ENCODE assay signal across 9 mouse cellular contexts in genomic region chr11:106675201-106675726, GRCm38 (mm10).
DNase-seq lines count a peak whose midpoint lies in the region; ATAC-seq and TF ChIP-seq lines count a peak whose summit lies in the region.
"Had no signal": no experiment of that assay in that cellular context is flagged by ENCODE, and none has a peak within 500 bp of the region (broad histone marks: within the 10 kb centered on the region; RNA-seq: fewer than 3 reads in every experiment).

No protein-coding gene starts in this region.

- no peak for DNase-seq in left cerebral cortex, adult 2 months (ENCODE audit: extremely low spot score in 1 of 2, low spot score in 2 of 2)
- DNase-seq in left cerebral cortex, postnatal 36 days (ENCODE audit: low spot score in 2 of 2), result no peak
- peak; percentile 87 for DNase-seq in lung, postnatal 36 days
- DNase-seq in frontal cortex, adult 2 months (ENCODE audit: extremely low spot score in 1 of 2, low spot score in 1 of 2), result no peak
- no peak for DNase-seq in embryo, embryonic 9.5 days (ENCODE audit: extremely low spot score)

- no peaks in the 10 kb centered on the region for H3K27me3 ChIP-seq in embryonic facial prominence, embryonic 13.5 days
- no peaks in the 10 kb centered on the region for H3K27me3 ChIP-seq in heart, embryonic 14.5 days (ENCODE audit: control insufficient read depth, insufficient read depth, low read length)
- H3K27me3 ChIP-seq in kidney, embryonic 15.5 days, result no peaks in the 10 kb centered on the region

- peaks cover 26% of the 10 kb centered on the region for H3K4me1 ChIP-seq in embryonic facial prominence, embryonic 13.5 days
- H3K4me1 ChIP-seq in heart, embryonic 14.5 days (ENCODE audit: control insufficient read depth in 2 of 2, insufficient read depth in 2 of 2, low read length in 2 of 2), result peaks cover 34 to 53% of the 10 kb centered on the region in 2 experiments
- H3K4me1 ChIP-seq in kidney, embryonic 15.5 days, result peaks cover 28% of the 10 kb centered on the region

- no peaks in the 10 kb centered on the region for H3K9me3 ChIP-seq in embryonic facial prominence, embryonic 13.5 days
- no peaks in the 10 kb centered on the region for H3K9me3 ChIP-seq in heart, embryonic 14.5 days (ENCODE audit: control insufficient read depth, low read length)
- no peaks in the 10 kb centered on the region for H3K9me3 ChIP-seq in kidney, embryonic 15.5 days (replicated peaks)
- H3K9me3 ChIP-seq: G1E had no signal

- no peak overlapping the region for H3K4me3 ChIP-seq in left cerebral cortex, adult 2 months
- H3K4me3 ChIP-seq in embryonic facial prominence, embryonic 13.5 days, result no peak overlapping the region
- no peak overlapping the region; a peak in 1 of 4 replicates for H3K4me3 ChIP-seq in heart, embryonic 14.5 days (ENCODE audit: control insufficient read depth in 1 of 2, insufficient read depth in 1 of 2, low read depth in 1 of 2, low read length in 2 of 2)
- no peak overlapping the region for H3K4me3 ChIP-seq in kidney, embryonic 15.5 days (replicated peaks)

- peak overlapping the region; percentile 82 for H3K27ac ChIP-seq in left cerebral cortex, adult 2 months
- H3K27ac ChIP-seq in embryonic facial prominence, embryonic 13.5 days, result peak overlapping the region; percentile 83
- peak overlapping the region; percentile 86 to 90 for H3K27ac ChIP-seq in heart, embryonic 14.5 days (replicated peaks in 1 of 2; ENCODE audit: control insufficient read depth in 1 of 2, insufficient read depth in 1 of 2, low read depth in 2 of 2, low read length in 2 of 2)
- peak overlapping the region; percentile 81 for H3K27ac ChIP-seq in kidney, embryonic 15.5 days

- ATAC-seq in embryonic facial prominence, embryonic 13.5 days (ENCODE audit: insufficient number of reproducible peaks, insufficient read depth, low FRiP score, low TSS enrichment, low read depth), result no peak
- no peak for ATAC-seq in heart, embryonic 14.5 days (ENCODE audit: insufficient number of reproducible peaks, insufficient read depth, low FRiP score, low read depth)
- ATAC-seq in kidney, embryonic 15.5 days (replicated peaks; ENCODE audit: low FRiP score), result no peak

- 48% methylated on average over 10 of the region's 10 CpGs for WGBS in embryonic facial prominence, embryonic 13.5 days
- WGBS in heart, embryonic 14.5 days, result 39% methylated on average over 10 of the region's 10 CpGs
- WGBS in kidney, embryonic 15.5 days, result 48% methylated on average over 10 of the region's 10 CpGs

- H3K4me2 ChIP-seq in embryonic facial prominence, embryonic 13.5 days, result peak overlapping the region; percentile 31
- H3K4me2 ChIP-seq in heart, embryonic 14.5 days (ENCODE audit: low read length), result peak overlapping the region; percentile 60
- H3K4me2 ChIP-seq in kidney, embryonic 15.5 days, result peak overlapping the region; percentile 40; the same call in 1 of the 2 replicates

- H3K9ac ChIP-seq in embryonic facial prominence, embryonic 13.5 days, result no peak overlapping the region
- H3K9ac ChIP-seq in heart, embryonic 14.5 days (ENCODE audit: low read length), result peak overlapping the region; percentile 44
- H3K9ac ChIP-seq in kidney, embryonic 15.5 days, result no peak overlapping the region

- no peaks in the 10 kb centered on the region for H3K36me3 ChIP-seq in embryonic facial prominence, embryonic 13.5 days
- peaks cover 13% of the 10 kb centered on the region; the same call in 1 of the 2 replicates for H3K36me3 ChIP-seq in heart, embryonic 14.5 days (ENCODE audit: control insufficient read depth, insufficient read depth, low read length)
- no peaks in the 10 kb centered on the region for H3K36me3 ChIP-seq in kidney, embryonic 15.5 days
- H3K36me3 ChIP-seq: G1E had no signal

- intact Hi-C loops in left cerebral cortex, adult 2 months (cut with DNase I), result no loop called here
- intact Hi-C loops in left cerebral cortex, postnatal 36 days (cut with DNase I), result loop anchor here (2.0 kb wide), 1 partner anchor 16 kb away; no protein-coding TSS in a partner anchor

- no peak for TF ChIP-seq CTCF in left cerebral cortex, adult 2 months (IDR thresholded peaks at IDR 0.05)
